Mouse (Mus musculus) adrenal gland, adult 18-20 months (tissue): Measurements from ENCODE around the gene Myf6. TPM values are rescaled to one million over a fixed set of nuclear protein-coding genes. Genes with fewer than 3 reads are reported as not detected.

ENCODE experiments used
- microRNA-seq, 2 experiments: library from miRNA; unstranded; fragments of <30 nt; microRNA quantifications; one replicate each; pipeline ENCODE4 v1.2.0; 2021; ENCODE audit warnings: borderline number of aligned reads in 2 of 2
- total RNA-seq, 2 experiments: library from RNA; stranded (reverse); gene quantifications; 1 replicate in 1 of 2; 2 replicates in 1 of 2; pipeline ENCODE4 v1.2.3; 2021

The Myf6 gene
- total RNA-seq, 2 experiments from 2014 or later, result not detected

Small RNA genes lying within 50 kb of the gene (microRNA-seq; reads per million reads assigned to microRNA genes)
- 0 reads per million in 2 experiments for gene Gm44403

Other genes with a start within 250 kb of the Myf6 start
- gene Lin7a, start 223.1 kb downstream of the Myf6 start, total RNA-seq, result 1 to 10 TPM; 2.7 to 2.8 TPM
- not detected for gene Myf5, start 8.6 kb downstream of the Myf6 start, total RNA-seq
- 1 to 10 TPM in 1 of 2 experiments, under 1 TPM in 1; 0.22 to 1.4 TPM for gene Ptprq, start 225.3 kb upstream of the Myf6 start, total RNA-seq